Mouse (Mus musculus): Measurements from ENCODE around the gene Usp44.
"Not testable (repeated sequence)": the region's sequence is repeated elsewhere in the genome, so short reads cannot be mapped to it uniquely, and the experiment has no call there.

Usp44 gene

GRCm38 (mm10) chr10:93830931-93831729 lies at the start of gene Usp44:
Usp44 (plus strand) TSS chr10:93831555.
- no peak for DNase-seq

- no peak for DNase-seq
Measured at GRCm38 (mm10) chr10:93783216-93784013, 47.9 kb upstream of the Usp44 start.

DNA sequence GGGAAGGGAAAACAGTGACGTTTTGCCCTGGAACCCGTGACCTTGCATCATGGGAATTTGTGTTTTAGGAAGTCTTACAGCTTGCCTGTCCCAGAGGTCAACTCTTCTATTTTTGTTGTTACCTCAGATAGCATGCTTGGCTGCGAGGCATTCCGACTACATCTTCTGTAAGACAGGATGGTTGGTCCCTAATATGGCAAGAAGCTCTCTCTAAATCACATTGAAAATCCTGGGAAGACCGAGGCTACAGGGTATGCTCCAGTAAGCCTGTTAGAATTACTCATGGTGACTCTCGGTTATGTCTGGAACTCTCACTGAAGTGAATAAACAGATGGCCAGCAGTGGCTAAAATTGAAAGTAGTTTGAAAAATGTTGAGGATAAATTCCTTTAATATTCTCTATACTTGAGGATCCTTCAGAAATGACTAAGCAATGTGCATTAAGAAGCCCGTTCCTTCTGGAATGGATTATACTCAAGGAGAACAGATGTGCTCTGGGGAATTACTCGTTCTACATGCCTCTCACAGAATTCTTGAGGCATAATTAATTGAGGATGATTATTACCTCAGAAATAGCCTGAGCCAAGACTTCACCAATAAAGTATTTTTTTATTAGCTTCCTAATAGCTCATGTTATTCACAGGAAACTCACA lies 31.5 kb upstream of the Usp44 start:
- DNase-seq, result no peak

DNA sequence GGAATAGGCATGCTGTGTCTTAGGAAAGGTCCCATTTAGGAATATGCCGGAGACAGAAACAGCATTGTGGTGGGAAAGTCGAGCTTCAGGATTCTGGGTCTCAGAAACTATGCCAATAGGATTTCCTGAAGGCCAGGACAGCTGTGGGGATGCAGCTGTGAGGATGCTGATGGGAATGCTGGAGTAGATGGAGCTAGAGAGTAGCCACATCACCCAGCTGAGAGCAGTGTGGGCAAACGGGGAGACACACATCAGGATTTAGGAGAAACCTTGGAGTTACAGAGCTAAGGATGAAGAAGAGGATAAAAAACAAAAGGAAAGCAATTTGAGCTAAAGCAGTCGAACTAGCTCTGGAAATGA lies 31.0 kb upstream of the Usp44 start:
- DNase-seq, result no peak

DNA sequence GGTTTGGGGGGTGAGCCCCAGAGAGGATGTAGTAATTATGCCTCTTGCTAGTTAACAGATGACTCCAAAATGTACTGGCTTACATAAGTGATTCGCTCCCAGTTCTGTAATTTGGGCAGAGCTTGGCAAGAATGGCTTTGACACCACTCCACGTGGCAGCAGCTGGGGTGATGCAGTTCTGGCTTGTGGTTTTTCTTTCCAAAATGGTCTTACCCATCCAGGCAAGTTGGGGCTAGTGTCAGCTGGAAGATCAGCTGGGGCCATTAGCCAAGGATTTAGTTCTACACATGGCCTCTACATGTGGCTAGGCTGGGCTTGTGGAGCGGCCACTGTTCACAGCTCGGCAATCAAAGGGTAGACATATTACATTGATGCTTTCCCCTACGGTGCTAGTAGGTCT lies 30.5 kb upstream of the Usp44 start:
- DNase-seq, result no peak

GRCm38 (mm10) chr10:93803199-93803598 lies 28.2 kb upstream of the Usp44 start:
- DNase-seq, result no peak

DNA sequence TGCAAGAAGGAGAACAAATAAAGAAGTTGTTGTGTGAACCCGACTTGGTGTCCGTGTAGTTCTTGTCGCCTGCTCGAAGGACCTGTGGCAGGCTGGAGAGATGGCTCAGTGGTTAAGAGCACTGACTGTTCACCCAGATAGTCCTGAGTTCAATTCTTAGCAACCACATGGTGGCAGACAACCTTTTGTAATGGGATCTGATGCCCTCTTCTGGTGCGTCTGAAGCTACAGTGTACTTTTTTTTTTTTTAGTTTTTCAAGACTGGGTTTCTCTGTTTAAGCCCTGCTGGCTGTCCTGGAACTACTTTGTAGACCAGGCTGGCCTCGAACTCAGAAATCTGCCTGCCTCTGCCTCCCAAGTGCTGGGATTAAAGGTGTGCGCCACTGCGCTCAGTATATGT lies 21.9 kb upstream of the Usp44 start:
- not testable (repeated sequence) for DNase-seq

DNA sequence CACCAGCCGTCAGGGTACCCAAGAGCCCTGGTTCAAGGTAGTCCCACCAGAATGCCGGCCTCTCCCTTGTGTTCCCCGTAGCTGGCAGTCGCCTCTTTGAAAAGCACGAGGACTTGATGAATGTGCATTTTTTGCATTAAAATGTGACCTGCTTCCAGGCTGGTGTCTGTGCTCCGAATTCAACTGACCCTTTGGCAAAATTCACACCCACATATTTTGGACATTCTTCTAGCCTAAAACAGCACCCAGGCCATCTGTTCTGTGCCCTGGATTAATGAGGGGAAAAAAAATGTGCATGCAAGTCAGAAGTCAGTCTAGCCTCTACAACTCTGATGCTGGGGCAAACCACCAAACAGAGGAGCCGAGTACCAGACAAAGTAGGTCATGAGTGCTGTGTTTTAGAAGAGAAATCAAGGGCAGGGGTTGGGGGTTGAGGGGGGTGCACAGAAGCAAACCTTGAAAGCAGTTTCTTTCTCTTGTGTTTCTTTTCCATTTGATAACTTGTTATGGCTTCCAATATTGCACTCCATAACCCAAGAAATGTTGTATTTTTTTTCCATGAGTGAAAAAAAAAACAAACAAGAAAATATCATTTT lies 20.7 kb upstream of the Usp44 start:
- DNase-seq, result peak; percentile 67

- DNase-seq, result no peak
Measured at GRCm38 (mm10) chr10:93812098-93812497, 19.3 kb upstream of the Usp44 start.

GRCm38 (mm10) chr10:93812774-93813415 lies 18.5 kb upstream of the Usp44 start:
- DNase-seq, result peak; percentile 81

GRCm38 (mm10) chr10:93813755-93814154 lies 17.6 kb upstream of the Usp44 start:
- no peak for DNase-seq

GRCm38 (mm10) chr10:93818661-93819060 lies 12.7 kb upstream of the Usp44 start:
- DNase-seq, result peak; percentile 72

GRCm38 (mm10) chr10:93829898-93830831 lies 1.2 kb upstream of the Usp44 start:
- no peak for DNase-seq

DNA sequence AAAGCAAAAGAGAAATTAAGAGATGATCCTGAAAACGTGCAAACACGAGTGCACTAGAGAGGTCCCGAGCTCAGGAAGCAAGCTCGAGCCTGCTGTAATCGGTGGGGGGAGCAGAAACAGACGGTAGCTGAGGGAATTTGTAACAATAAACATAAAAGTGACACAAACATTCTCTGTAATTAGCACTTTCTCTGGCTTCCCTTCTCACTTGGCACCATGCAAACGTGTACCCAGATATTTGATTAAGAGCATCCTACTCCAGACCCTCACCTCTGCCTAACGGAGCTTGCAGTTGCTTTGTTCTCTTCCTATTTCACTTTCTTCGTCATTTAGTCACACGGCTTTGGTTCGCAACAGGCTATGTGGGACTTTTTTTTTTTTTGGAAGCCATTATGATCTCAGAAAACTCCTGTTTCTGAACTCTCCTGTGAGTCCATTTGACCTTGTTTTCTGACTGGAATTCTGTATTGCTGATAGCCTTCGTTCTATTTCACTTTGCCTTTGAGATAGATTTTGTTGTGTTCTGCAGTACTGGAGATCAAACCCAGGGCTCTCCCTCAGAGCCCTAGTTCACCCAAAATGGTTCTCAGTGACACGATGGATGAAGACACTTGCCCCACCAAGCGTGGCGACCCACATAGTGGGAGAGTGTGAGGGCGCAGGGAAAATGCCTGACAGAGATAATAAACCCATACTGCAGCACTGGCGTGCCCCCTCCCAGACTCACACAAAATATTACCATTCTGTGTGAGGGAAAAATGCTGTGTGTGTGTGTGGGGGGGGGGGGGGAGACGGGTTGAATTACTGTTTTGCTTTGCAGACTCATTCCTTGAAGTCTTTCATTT lies 597 bp downstream of the Usp44 start:
- no peak for DNase-seq

DNA sequence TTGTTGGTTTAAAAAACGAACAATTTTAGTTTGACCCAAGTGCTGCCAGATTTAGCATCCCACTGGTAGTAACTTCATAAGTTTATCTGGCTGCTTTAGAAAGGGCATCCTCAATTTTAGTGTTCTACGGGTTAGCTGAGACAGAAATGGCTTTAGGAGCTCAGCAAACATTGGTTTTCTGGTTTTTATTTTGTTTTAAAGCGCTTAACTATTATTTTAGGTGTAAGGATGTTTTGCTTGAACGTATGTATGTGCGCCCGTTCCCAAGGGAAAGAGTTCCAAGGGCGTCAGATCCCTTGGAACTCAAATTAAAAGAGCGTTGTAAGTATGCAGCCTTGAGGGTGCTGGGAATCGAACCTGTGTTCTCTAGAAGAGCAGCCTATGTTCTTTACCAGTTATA lies 1.5 kb downstream of the Usp44 start:
- no peak for DNase-seq

- DNase-seq, result no peak
Measured at GRCm38 (mm10) chr10:93833370-93833698, 2.0 kb downstream of the Usp44 start.

DNA sequence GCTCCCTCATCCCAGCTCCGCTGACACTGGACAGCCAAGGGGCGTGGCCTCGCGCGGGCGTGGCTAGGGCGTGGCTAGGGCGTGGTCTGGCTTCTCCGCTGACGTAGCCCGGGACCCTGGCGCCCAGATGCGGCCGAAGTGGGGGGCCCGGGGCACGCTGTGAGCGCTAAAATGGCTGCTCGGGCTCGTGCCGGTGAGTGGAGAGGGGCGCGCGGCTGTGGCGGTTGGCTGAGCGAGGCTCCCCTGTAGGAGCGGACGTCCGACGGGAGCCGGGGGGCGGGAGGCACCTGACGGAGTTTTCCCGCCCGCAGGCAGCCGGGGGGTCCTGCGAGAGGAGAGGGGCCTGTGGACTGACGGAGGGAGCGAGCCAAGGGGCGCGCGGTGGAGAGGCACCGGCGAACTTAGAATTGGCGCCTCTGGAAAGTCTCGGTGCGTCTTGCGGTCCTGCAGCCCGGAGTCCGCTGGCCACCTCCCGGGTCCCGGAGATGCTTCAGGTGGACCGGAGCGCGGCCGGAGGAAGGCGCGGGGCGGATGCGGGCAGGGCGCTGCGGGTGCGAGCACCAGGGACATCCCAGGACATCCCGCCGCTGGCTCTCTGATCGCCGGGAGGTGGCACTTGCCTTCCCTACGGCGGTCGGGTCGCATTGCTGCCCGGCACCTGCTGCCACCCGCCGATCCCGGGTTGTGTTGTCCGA lies 2.5 kb downstream of the Usp44 start:
- peak; percentile 24 for DNase-seq

DNA sequence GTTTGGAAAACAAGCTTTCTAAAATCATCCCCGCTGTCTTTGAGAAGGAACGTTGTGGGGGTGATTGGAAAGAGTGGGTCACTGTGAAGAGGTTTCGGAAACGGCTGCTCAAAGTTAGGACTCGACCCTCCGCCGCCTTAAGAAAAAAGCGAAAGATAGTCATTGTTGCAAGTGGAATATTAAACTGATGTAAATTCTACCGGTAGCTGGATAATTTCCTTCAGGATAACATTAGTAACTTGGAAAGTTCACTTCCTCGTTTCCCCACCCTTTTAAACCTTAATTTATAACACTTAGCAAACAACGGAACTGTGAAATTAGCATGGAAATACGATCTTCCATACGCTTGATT lies 3.0 kb downstream of the Usp44 start:
- DNase-seq, result no peak

GRCm38 (mm10) chr10:93835115-93835514 lies 3.8 kb downstream of the Usp44 start:
- DNase-seq, result not testable (repeated sequence)

- DNase-seq, result no peak
Measured at GRCm38 (mm10) chr10:93846706-93847105, 15.4 kb downstream of the Usp44 start.

Measured in cerebellum, adult 11 months (tissue).